Mouse (Mus musculus) heart, embryonic 14.5 days (tissue): Measurements from ENCODE around the gene Smad6. TPM values are rescaled to one million over a fixed set of nuclear protein-coding genes. Genes with fewer than 3 reads are reported as not detected.

ENCODE experiments used
- ATAC-seq: fragments of 200-750 bp; cut with Nextera tagmentation; 2 replicates; pipeline ENCODE4 v1.8.0; 2017; ENCODE audit warnings: low read depth, moderate TSS enrichment; ENCODE audit not compliant: insufficient number of reproducible peaks, insufficient read depth, low FRiP score
- H3K27ac ChIP-seq, 2 experiments: fragments of 200-500 bp in 1 of 2; fragments of 300-500 bp in 1 of 2; sonication (generic) in 1 of 2; replicated peaks in 1 of 2; 2 replicates each; pipeline ENCODE4 v1.5.1; 2012 to 2014; ENCODE audit warnings: low read depth in 2 of 2, low read length in 2 of 2, control low read depth in 1 of 2, mild to moderate bottlenecking in 1 of 2, mixed read lengths in 1 of 2; ENCODE audit not compliant: control insufficient read depth in 1 of 2, insufficient read depth in 1 of 2
- H3K27me3 ChIP-seq: fragments of 300-500 bp; sonication (generic); 2 replicates; pipeline ENCODE4 v1.6.1; 2014; ENCODE audit warnings: mild to moderate bottlenecking, low read length, control low read depth; ENCODE audit not compliant: control insufficient read depth, insufficient read depth
- H3K36me3 ChIP-seq: fragments of 300-500 bp; sonication (generic); 2 replicates; pipeline ENCODE4 v1.6.1; 2014; ENCODE audit warnings: mild to moderate bottlenecking, control low read depth, low read length, mixed read lengths; ENCODE audit not compliant: control insufficient read depth, insufficient read depth
- H3K4me1 ChIP-seq, 2 experiments: fragments of 200-500 bp in 1 of 2; fragments of 300-500 bp in 1 of 2; sonication (generic) in 1 of 2; 2 replicates each; pipeline ENCODE4 v1.6.1; 2012 to 2014; ENCODE audit warnings: low read length in 2 of 2, control low read depth in 1 of 2, mixed read lengths in 1 of 2; ENCODE audit not compliant: control insufficient read depth in 2 of 2, insufficient read depth in 2 of 2
- H3K4me2 ChIP-seq: fragments of 300-500 bp; sonication (generic); 2 replicates; pipeline ENCODE4 v1.6.1; 2014; ENCODE audit warnings: mild to moderate bottlenecking, low read length
- H3K4me3 ChIP-seq, 2 experiments: fragments of 200-500 bp in 1 of 2; fragments of 300-500 bp in 1 of 2; sonication (generic) in 1 of 2; 2 replicates each; pipeline ENCODE4 v1.5.1; 2012 to 2014; ENCODE audit warnings: low read length in 2 of 2, mild to moderate bottlenecking in 2 of 2, control low read depth in 1 of 2, low read depth in 1 of 2, moderate library complexity in 1 of 2; ENCODE audit not compliant: control insufficient read depth in 1 of 2, insufficient read depth in 1 of 2
- H3K9ac ChIP-seq: fragments of 300-500 bp; sonication (generic); 2 replicates; pipeline ENCODE4 v1.6.1; 2014; ENCODE audit warnings: mild to moderate bottlenecking, low read length
- H3K9me3 ChIP-seq: fragments of 300-500 bp; sonication (generic); 2 replicates; pipeline ENCODE4 v1.6.1; 2016; ENCODE audit warnings: low read length, control low read depth; ENCODE audit not compliant: control insufficient read depth
- WGBS: fragments of 180-500 bp; shearing (Covaris S2); extraction: QIAGEN DNeasy Blood & Tissue Kit; methylation state at CpG from one replicate; pipeline ENCODE4 v1.1.7; 2014; 5-methylcytosine and 5-hydroxymethylcytosine counted together
- polyA plus RNA-seq: library from polyadenylated mRNA; unstranded; fragments of >200 nt; fragmentation: Nextera tagmentation; extraction: Ambion mirVana; gene quantifications from 2 replicates; pipeline ENCODE4 v1.2.1, GENCODE M21; 2014

Gene Smad6
- polyA plus RNA-seq, 1 experiment from 2014 or later = 30.8 TPM

DNA sequence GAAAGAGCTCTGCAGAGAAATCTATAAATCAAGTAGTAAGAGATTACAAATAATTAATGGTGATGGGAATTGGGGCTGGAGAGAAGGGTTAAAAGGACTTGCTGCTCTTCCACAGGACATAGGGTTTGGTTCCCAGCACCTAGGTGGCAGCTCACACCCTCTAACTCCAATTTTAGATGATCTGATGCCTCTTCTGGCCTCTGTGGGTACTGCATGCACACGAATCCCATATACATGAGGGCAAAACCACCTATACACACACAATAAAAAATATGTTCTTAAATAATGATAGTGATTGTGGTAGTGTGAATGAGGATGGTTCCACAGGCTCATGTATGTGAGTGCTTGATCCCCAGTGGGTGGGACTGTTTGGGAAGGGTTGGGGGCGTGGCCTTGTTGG is 117.3 kb downstream of the Smad6 start:
- Histone ChIP-seq H3K9me3 (0 out of 2 replicates have a peak, but pooled peaks cover 9% of the 10 kb centered on the region), H3K4me2 (no peak overlapping the region), H3K9ac (no peak overlapping the region), H3K4me1 (no peaks in the 10 kb centered on the region), H3K4me3 (no peak overlapping the region), H3K27me3 (no peaks in the 10 kb centered on the region), H3K27ac (no peak overlapping the region), H3K36me3 (no peaks in the 10 kb centered on the region)
- no peak for ATAC-seq
- WGBS = 83% methylated on average over 2 of the region's 2 CpGs

Other genes with a start within 250 kb of the Smad6 start
- gene Lctl, start 95.1 kb upstream of the Smad6 start, polyA plus RNA-seq = not detected in 2 replicates
- gene Zwilch, start 151.0 kb upstream of the Smad6 start, polyA plus RNA-seq = 18.2 and 18.6 TPM in 2 replicates
- 778 and 789 TPM in 2 replicates for gene Rpl4, start 151.3 kb upstream of the Smad6 start, polyA plus RNA-seq
- 27.6 and 29.8 TPM in 2 replicates for gene Snapc5, start 157.2 kb upstream of the Smad6 start, polyA plus RNA-seq
- 1.8 and 2.8 TPM in 2 replicates for gene Uchl4, start 213.1 kb upstream of the Smad6 start, polyA plus RNA-seq
- 89.2 and 92.4 TPM in 2 replicates for gene Map2k1, start 231.6 kb upstream of the Smad6 start, polyA plus RNA-seq